Mouse (Mus musculus) stomach, postnatal 0 days (tissue): ENCODE measurements around the gene Slc22a16. TPM values are rescaled to one million over a fixed set of nuclear protein-coding genes. Genes with fewer than 3 reads are reported as not detected.

Experiments used
- ATAC-seq: fragments of 200-750 bp; cut with Nextera tagmentation; 2 replicates; pipeline ENCODE4 v1.8.0; 2017; ENCODE audit not compliant: low FRiP score, low TSS enrichment
- DNase-seq: peaks from one replicate; pipeline ENCODE4 v3.0.0-alpha.2; 2016; ENCODE audit warnings: low spot score
- H3K27ac ChIP-seq: fragments of 300-500 bp; sonication (generic); replicated peaks from 2 replicates; pipeline ENCODE4 v1.5.1; 2014; ENCODE audit warnings: mild to moderate bottlenecking, control low read depth
- H3K27me3 ChIP-seq: fragments of 300-500 bp; sonication (generic); 2 replicates; pipeline ENCODE4 v1.6.1; 2014; ENCODE audit warnings: low read length; ENCODE audit not compliant: control insufficient read depth, insufficient read depth
- H3K36me3 ChIP-seq: fragments of 300-500 bp; sonication (generic); 2 replicates; pipeline ENCODE4 v1.6.1; 2014; ENCODE audit warnings: low read length, mixed read lengths; ENCODE audit not compliant: control insufficient read depth, insufficient read depth
- H3K4me1 ChIP-seq: fragments of 300-500 bp; sonication (generic); replicated peaks from 2 replicates; pipeline ENCODE4 v1.6.1; 2014; ENCODE audit warnings: antibody characterized with exemption; ENCODE audit not compliant: control insufficient read depth, insufficient read depth
- H3K4me2 ChIP-seq: fragments of 300-500 bp; sonication (generic); replicated peaks from 2 replicates; pipeline ENCODE4 v1.6.1; 2014; ENCODE audit warnings: low read depth, mild to moderate bottlenecking, control low read depth, moderate library complexity
- H3K4me3 ChIP-seq: fragments of 300-500 bp; sonication (generic); 2 replicates; pipeline ENCODE4 v1.5.1; 2014; ENCODE audit warnings: low read depth, low read length, control low read depth
- H3K9ac ChIP-seq: fragments of 300-500 bp; sonication (generic); 2 replicates; pipeline ENCODE4 v1.6.1; 2014; ENCODE audit warnings: mild to moderate bottlenecking, low read length, control low read depth, mixed read lengths
- H3K9me3 ChIP-seq: fragments of 300-500 bp; sonication (generic); 2 replicates; pipeline ENCODE4 v1.6.1; 2016; ENCODE audit warnings: low read length; ENCODE audit not compliant: control insufficient read depth
- CTCF ChIP-seq: IDR thresholded peaks from 2 replicates; pipeline ENCODE4 v1.5.1; 2016; ENCODE audit warnings: antibody characterized with exemption, low read depth, mild to moderate bottlenecking, moderate library complexity
- EP300 ChIP-seq: optimal IDR thresholded peaks from 2 replicates; pipeline ENCODE3; 2016; ENCODE audit warnings: antibody characterized with exemption
- WGBS: fragments of 180-500 bp; shearing (Covaris S2); extraction: QIAGEN DNeasy Blood & Tissue Kit; methylation state at CpG from one replicate; pipeline ENCODE4 v1.1.7; 2014; 5-methylcytosine and 5-hydroxymethylcytosine counted together
- polyA plus RNA-seq: library from polyadenylated mRNA; unstranded; fragments of >200 nt; fragmentation: Nextera tagmentation; extraction: Ambion mirVana; gene quantifications from 2 replicates; pipeline ENCODE4 v1.2.1, GENCODE M21; 2015

Gene Slc22a16
- polyA plus RNA-seq, 1 experiment from 2014 or later = not detected

DNA sequence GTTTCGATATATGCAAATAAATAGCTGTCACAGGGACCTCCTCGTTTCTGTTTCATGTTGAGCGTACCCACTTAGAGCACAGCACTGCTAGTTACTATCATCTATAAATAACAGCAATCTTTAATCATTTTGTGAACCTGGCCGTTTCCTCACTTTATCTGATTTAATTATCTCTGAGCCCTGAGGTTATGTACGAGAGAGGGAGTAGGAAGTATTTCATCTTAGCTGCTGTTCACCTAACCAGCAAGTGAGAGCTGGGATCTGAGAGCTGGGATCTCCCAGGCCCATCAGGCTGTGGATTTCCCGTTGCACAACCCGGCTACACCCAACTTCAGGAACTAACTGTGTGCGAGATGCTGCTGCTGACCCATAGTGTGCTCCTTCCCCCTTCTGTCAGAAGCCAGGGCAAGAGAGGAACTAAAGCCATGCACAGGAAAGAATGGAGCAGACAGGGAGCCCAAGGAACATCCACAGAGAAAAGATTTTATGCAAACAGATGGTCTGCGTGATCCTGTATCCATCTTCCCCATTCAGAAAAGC lies 44.5 kb upstream of the Slc22a16 start:
- TF ChIP-seq EP300 = no peak
- TF ChIP-seq CTCF = no peak
- no peaks in the 10 kb centered on the region for H3K27me3 ChIP-seq
- no peaks in the 10 kb centered on the region for H3K36me3 ChIP-seq
- no peak overlapping the region for H3K4me2 ChIP-seq
- ATAC-seq (no peak), DNase-seq (peak; percentile 9)
- 60% methylated on average over 9 of the region's 9 CpGs for WGBS
- no peak overlapping the region for H3K4me3 ChIP-seq
- H3K4me1 ChIP-seq = no peaks in the 10 kb centered on the region
- H3K9me3 ChIP-seq = no peaks in the 10 kb centered on the region
- H3K27ac ChIP-seq = no peak overlapping the region
- H3K9ac ChIP-seq = no peak overlapping the region

DNA sequence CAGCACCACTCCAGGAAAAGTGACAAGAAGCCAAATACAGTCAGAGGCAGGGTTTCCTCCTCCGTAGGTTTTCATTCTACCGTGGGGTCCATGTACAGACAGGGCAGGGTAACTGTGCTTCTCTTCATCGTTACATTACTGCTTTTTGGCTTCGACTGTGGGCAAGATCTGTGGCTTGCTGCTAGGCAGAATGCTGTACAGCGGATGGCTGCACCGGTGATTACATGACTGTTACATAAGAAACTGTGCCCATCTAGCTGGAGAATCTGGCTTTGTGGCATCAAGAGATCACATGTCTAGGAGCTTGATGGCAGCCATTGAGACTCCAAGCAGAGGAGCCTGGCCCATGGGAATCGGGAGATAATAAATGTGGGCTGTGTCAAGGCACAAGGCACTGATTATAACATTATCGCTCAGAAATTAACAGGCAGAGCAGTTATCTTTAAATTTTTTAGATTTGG lies 43.8 kb upstream of the Slc22a16 start:
- no peak for ATAC-seq
- Histone ChIP-seq H3K9ac (no peak overlapping the region), H3K27ac (no peak overlapping the region), H3K9me3 (no peaks in the 10 kb centered on the region), H3K27me3 (no peaks in the 10 kb centered on the region), H3K36me3 (no peaks in the 10 kb centered on the region), H3K4me1 (no peaks in the 10 kb centered on the region), H3K4me2 (no peak overlapping the region), H3K4me3 (no peak overlapping the region)
- peak; percentile 11 for DNase-seq
- TF ChIP-seq EP300 = no peak
- no peak for TF ChIP-seq CTCF
- WGBS = 67% methylated on average over 8 of the region's 8 CpGs

- Histone ChIP-seq H3K27ac (no peak overlapping the region), H3K9me3 (no peaks in the 10 kb centered on the region), H3K36me3 (no peaks in the 10 kb centered on the region), H3K4me3 (no peak overlapping the region), H3K4me2 (no peak overlapping the region), H3K9ac (no peak overlapping the region), H3K27me3 (no peaks in the 10 kb centered on the region), H3K4me1 (no peaks in the 10 kb centered on the region)
- TF ChIP-seq CTCF (no peak), EP300 (no peak)
- ATAC-seq (no peak), DNase-seq (no peak)
- 75% methylated on average over 3 of the region's 3 CpGs for WGBS
These were observed 43.1 kb upstream of the Slc22a16 start for GRCm38 (mm10) chr10:40526986-40527385.

DNA sequence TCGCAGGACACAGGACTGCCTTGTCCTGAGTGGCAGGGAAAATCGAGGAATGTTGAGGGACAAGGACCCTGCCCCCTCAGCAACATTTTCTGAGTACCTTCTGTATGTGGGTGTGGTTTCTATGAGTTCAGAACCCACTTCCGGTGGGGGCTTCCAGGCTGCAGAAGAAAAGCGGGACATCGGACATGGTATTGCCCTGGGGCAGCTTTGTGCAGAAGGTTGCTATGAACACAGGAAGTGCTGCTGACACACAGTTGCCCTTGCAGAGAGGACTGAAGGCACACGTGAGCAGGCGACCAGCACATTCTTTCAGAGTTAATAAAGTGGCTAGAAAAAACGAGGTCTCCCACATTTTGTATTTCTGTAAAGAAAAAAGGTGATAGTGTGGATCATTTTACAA lies 42.6 kb upstream of the Slc22a16 start:
- Histone ChIP-seq H3K4me3 (no peak overlapping the region), H3K27me3 (no peaks in the 10 kb centered on the region), H3K9me3 (no peaks in the 10 kb centered on the region), H3K4me2 (no peak overlapping the region), H3K27ac (no peak overlapping the region), H3K9ac (no peak overlapping the region), H3K36me3 (no peaks in the 10 kb centered on the region), H3K4me1 (no peaks in the 10 kb centered on the region)
- no peak for TF ChIP-seq EP300
- no peak for TF ChIP-seq CTCF
- DNase-seq = peak; percentile 10
- WGBS = 36% methylated on average over 8 of the region's 8 CpGs
- no peak for ATAC-seq

DNA sequence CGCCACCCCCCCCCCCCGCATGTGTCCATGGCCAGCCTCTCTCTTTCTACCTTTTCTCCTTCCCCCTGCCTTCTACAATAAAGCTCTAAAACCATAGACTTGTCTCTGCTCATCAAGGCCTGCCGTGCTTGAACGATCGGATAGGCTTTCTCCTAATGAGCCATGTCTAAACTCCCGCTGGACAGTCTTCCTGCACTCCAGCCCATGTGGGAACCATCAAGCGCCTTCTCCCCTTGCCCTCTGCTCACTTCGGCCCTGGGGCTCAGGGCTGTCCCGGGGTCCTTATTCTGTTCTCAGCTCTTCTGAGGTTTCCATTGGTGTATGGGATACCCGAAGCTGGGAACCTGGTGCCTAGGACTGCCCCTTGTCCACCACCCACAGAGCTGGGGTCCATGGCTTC lies 41.5 kb upstream of the Slc22a16 start:
- Histone ChIP-seq H3K4me1 (no peaks in the 10 kb centered on the region), H3K36me3 (no peaks in the 10 kb centered on the region), H3K27me3 (no peaks in the 10 kb centered on the region), H3K4me3 (no peak overlapping the region), H3K9ac (no peak overlapping the region), H3K27ac (no peak overlapping the region), H3K9me3 (no peaks in the 10 kb centered on the region), H3K4me2 (no peak overlapping the region)
- DNase-seq (peak; percentile 11), ATAC-seq (no peak)
- TF ChIP-seq EP300 (no peak), CTCF (no peak)
- WGBS = 76% methylated on average over 8 of the region's 10 CpGs

DNA sequence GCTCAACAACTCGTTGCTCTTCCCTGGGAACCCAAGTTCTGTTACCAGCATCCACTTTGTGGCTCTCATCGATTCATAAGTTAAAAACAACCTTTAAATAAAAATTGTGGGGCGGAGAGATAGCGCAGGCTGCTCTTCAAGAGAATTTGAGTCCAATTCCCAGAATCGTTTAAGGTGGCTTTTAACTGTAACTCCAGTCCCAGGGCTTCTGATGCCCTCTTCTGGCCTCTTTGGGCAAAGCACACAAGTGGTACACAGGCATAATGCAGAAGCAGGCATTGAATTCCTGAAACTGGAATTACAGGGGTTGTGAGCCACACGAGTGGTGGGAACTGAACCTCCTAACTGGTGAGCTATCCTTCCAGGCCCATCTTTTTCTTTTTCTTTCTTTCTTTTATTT lies 40.5 kb upstream of the Slc22a16 start:
- peak; percentile 60 for DNase-seq

More for the DNA sequence above, 40.5 kb upstream of the Slc22a16 start:
- TF ChIP-seq CTCF (peak; percentile 78), EP300 (no peak)
- Histone ChIP-seq H3K4me3 (no peak overlapping the region), H3K27ac (no peak overlapping the region), H3K36me3 (no peaks in the 10 kb centered on the region), H3K9me3 (no peaks in the 10 kb centered on the region), H3K4me1 (no peaks in the 10 kb centered on the region), H3K4me2 (no peak overlapping the region), H3K9ac (no peak overlapping the region), H3K27me3 (no peaks in the 10 kb centered on the region)
- no peak for ATAC-seq
- WGBS = 68% methylated on average over 6 of the region's 6 CpGs
